22 mouse cellular contexts compared by ENCODE assay signal in the genomic region with DNA sequence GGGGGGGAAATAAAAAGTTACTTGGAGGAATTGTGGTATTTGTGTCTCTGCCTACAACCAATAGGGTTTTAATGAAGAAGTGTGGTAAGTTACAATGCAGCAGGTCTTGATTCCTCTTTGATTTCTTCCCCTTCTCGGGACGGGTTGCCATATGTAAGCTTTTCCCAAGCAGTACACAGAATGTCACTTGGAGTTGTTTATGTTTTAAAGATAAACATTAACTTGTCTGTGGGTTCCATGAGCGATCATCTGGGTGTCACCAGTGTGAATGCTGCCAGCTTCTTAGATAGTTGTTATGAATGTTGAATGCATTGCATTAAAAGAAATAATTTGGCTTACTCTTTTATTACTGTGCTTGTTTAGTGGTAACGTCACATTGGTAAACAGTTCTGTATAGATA. TPM values are rescaled to one million over a fixed set of nuclear protein-coding genes. Genes with fewer than 3 reads are reported as not detected.
DNase-seq lines count a peak whose midpoint lies in the region; ATAC-seq and TF ChIP-seq lines count a peak whose summit lies in the region.
"Had no signal": no experiment of that assay in that cellular context is flagged by ENCODE, and none has a peak within 500 bp of the region (broad histone marks: within the 10 kb centered on the region; RNA-seq: fewer than 3 reads in every experiment).

No protein-coding gene starts in this region.

- H3K9ac ChIP-seq in lung, embryonic 14.5 days = no peak overlapping the region
- H3K9ac ChIP-seq in lung, embryonic 16.5 days (ENCODE audit: low read length) = no peak overlapping the region
- no peak overlapping the region for H3K9ac ChIP-seq in lung, postnatal 0 days (replicated peaks; ENCODE audit: low read depth)

- no peaks in the 10 kb centered on the region for H3K9me3 ChIP-seq in lung, embryonic 14.5 days (ENCODE audit: low read depth, low read length)
- H3K9me3 ChIP-seq in lung, embryonic 16.5 days (ENCODE audit: control insufficient read depth, low read length) = no peaks in the 10 kb centered on the region
- H3K9me3 ChIP-seq in lung, postnatal 0 days (ENCODE audit: low read length) = no peaks in the 10 kb centered on the region
- H3K9me3 ChIP-seq: G1E had no signal

- WGBS in lung, embryonic 14.5 days = 39% methylated on average over 4 of the region's 4 CpGs
- 46% methylated on average over 4 of the region's 4 CpGs for WGBS in lung, embryonic 16.5 days
- whole genome bisulfite sequencing in lung, postnatal 0 days = 48% methylated on average over 4 of the region's 4 CpGs
- WGBS in lung, adult 2 months = 42% methylated on average over 4 of the region's 4 CpGs

- H3K27ac ChIP-seq in lung, embryonic 14.5 days (ENCODE audit: low read depth) = no peak overlapping the region
- H3K27ac ChIP-seq in lung, embryonic 16.5 days (ENCODE audit: low read length) = no peak overlapping the region
- H3K27ac ChIP-seq in lung, postnatal 0 days (ENCODE audit: low read length) = no peak overlapping the region

- no peaks in the 10 kb centered on the region for H3K27me3 ChIP-seq in lung, embryonic 14.5 days (ENCODE audit: insufficient read depth, low read length)
- H3K27me3 ChIP-seq in lung, embryonic 16.5 days (ENCODE audit: control insufficient read depth, insufficient read depth, low read depth, low read length) = no peaks in the 10 kb centered on the region
- no peaks in the 10 kb centered on the region for H3K27me3 ChIP-seq in lung, postnatal 0 days (replicated peaks; ENCODE audit: insufficient read depth, low read length)
- H3K27me3 ChIP-seq: CH12.LX, Patski had no signal

- DNase-seq in lung, embryonic 14.5 days = peak; percentile 75
- DNase-seq in lung, postnatal 14 days = no peak
- no peak for DNase-seq in lung, postnatal 36 days
- DNase-seq in lung, postnatal 0 days (ENCODE audit: low spot score) = peak; percentile 68
- DNase-seq in lung, adult 2 months = no peak
- peak; percentile 6 for DNase-seq in lung, postnatal 10 days
- no peak for DNase-seq in lung, postnatal 25 days (ENCODE audit: low spot score)
- DNase-seq: adrenal gland, adult 2 months; adrenal gland, adult 8-10 months; adrenal gland, postnatal 10 days; adrenal gland, postnatal 14 days; adrenal gland, postnatal 25 days; adrenal gland, postnatal 36 days; B cell, adult 2 months; cerebellum, adult 11 months; cerebellum, adult 11-12 months had no signal

- no peak for TF ChIP-seq POLR2A in lung, adult 2 months (IDR thresholded peaks at IDR 0.05; ENCODE audit: borderline replicate concordance, extremely low read depth, low read depth, low read length)

- H3K36me3 ChIP-seq in lung, embryonic 14.5 days (ENCODE audit: insufficient read depth) = peaks cover 38% of the 10 kb centered on the region
- H3K36me3 ChIP-seq in lung, embryonic 16.5 days (ENCODE audit: control insufficient read depth, insufficient read depth, low read length) = peaks cover 14% of the 10 kb centered on the region
- peaks cover 6% of the 10 kb centered on the region; the same call in 1 of the 2 replicates for H3K36me3 ChIP-seq in lung, postnatal 0 days (ENCODE audit: insufficient read depth, low read length)

- 0 out of 2 replicates have a peak, but pooled peaks have one; percentile 25 for TF ChIP-seq EP300 in lung, postnatal 0 days (IDR thresholded peaks at IDR 0.05)

- no peak for TF ChIP-seq CTCF in lung, embryonic 14.5 days (IDR thresholded peaks at IDR 0.05; ENCODE audit: low read depth)
- no peak for TF ChIP-seq CTCF in lung, postnatal 0 days (IDR thresholded peaks at IDR 0.05)
- no peak for TF ChIP-seq CTCF in lung, adult 2 months (IDR thresholded peaks at IDR 0.05; ENCODE audit: insufficient read depth, low read length)

- H3K4me2 ChIP-seq in lung, embryonic 14.5 days = no peak overlapping the region
- H3K4me2 ChIP-seq in lung, embryonic 16.5 days (ENCODE audit: low read depth, low read length) = no peak overlapping the region
- no peak overlapping the region for H3K4me2 ChIP-seq in lung, postnatal 0 days (replicated peaks; ENCODE audit: low read depth, low read length)

- H3K4me3 ChIP-seq in lung, embryonic 14.5 days (ENCODE audit: low read depth, low read length) = no peak overlapping the region
- no peak overlapping the region for H3K4me3 ChIP-seq in lung, embryonic 16.5 days (ENCODE audit: low read length)
- H3K4me3 ChIP-seq in lung, postnatal 0 days (ENCODE audit: low read depth, low read length) = no peak overlapping the region
- no peak overlapping the region for H3K4me3 ChIP-seq in lung, adult 2 months (replicated peaks; ENCODE audit: extremely low read depth, low read depth, low read length)

- H3K4me1 ChIP-seq in lung, embryonic 14.5 days (ENCODE audit: insufficient read depth) = no peaks in the 10 kb centered on the region
- no peaks in the 10 kb centered on the region for H3K4me1 ChIP-seq in lung, embryonic 16.5 days (replicated peaks; ENCODE audit: control insufficient read depth, insufficient read depth, low read length)
- no peaks in the 10 kb centered on the region for H3K4me1 ChIP-seq in lung, postnatal 0 days (ENCODE audit: insufficient read depth, low read depth, low read length)
- no peaks in the 10 kb centered on the region for H3K4me1 ChIP-seq in lung, adult 2 months (ENCODE audit: control insufficient read depth, insufficient read depth, low read length)

- no peak; the same call in 1 of the 2 replicates for ATAC-seq in lung, embryonic 14.5 days (ENCODE audit: insufficient read depth)
- peak; percentile 72 for ATAC-seq in lung, embryonic 16.5 days (ENCODE audit: low read depth)
- peak; percentile 30; the same call in 1 of the 2 replicates for ATAC-seq in lung, postnatal 0 days
- ATAC-seq: activated CD4-positive, CD25-positive, alpha-beta regulatory T cell, adult 4 months; CD4-positive, CD25-positive, alpha-beta regulatory T cell, adult 4 months; Patski had no signal

RNA-seq across cellular contexts. Expression of a gene that starts 24.7 kb away (rescaled TPM):
- 3.7 and 4.2 TPM in 2 replicates for polyA plus RNA-seq in lung, embryonic 14.5 days (2014; fragmentation: Nextera tagmentation; extraction: Ambion mirVana)
- polyA plus RNA-seq in lung, embryonic 16.5 days (2015; fragmentation: Nextera tagmentation; extraction: Ambion mirVana) = 1.9 and 2.1 TPM in 2 replicates
- polyA plus RNA-seq in lung, postnatal 0 days (2015; fragmentation: Nextera tagmentation; extraction: Ambion mirVana) = 1.2 and 1.3 TPM in 2 replicates
- 0.86 and 1.3 TPM in 2 replicates for polyA plus RNA-seq in lung, adult 2 months (2012; rRNA removed)

Comparison
In these comparisons a context has a peak if more than half of its experiments do, and no peak if none do; other contexts are left out.
1. DNase-seq: peak in lung, embryonic 14.5 days (single experiment), lung, postnatal 0 days (single experiment) and lung, postnatal 10 days (single experiment); none in lung, postnatal 14 days (single experiment), lung, postnatal 36 days (single experiment), lung, adult 2 months (single experiment) and lung, postnatal 25 days (single experiment).